Mouse (Mus musculus) urinary bladder, adult 18-20 months (tissue): ENCODE measurements around the gene Dnttip2.

Experiments used
- DNase-seq, 2 experiments: peaks; one replicate each; pipeline ENCODE4 v3.0.0; 2022; ENCODE audit warnings: low spot score in 2 of 2, mixed read lengths in 2 of 2

Gene Dnttip2

DNA sequence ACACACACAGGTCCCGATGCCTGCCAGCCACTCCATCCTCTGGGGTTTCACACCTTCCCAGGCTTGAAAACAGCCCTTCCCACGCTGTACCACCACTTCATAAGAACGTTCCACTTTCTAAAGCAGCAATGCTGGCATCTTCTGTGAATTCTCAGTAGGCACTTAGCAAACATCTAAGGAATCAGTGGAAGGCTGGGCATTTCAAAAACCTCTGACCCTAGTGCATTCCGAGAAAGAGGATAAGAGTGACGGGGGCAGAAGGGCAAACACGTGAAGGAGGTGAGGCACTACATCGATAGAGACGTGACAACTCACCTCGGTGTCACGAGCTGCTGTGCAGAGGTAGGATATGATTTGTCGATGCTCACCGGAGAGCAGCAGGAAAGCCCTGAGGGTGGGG is 56.3 kb downstream of the Dnttip2 start:
- DNase-seq: no peak

DNA sequence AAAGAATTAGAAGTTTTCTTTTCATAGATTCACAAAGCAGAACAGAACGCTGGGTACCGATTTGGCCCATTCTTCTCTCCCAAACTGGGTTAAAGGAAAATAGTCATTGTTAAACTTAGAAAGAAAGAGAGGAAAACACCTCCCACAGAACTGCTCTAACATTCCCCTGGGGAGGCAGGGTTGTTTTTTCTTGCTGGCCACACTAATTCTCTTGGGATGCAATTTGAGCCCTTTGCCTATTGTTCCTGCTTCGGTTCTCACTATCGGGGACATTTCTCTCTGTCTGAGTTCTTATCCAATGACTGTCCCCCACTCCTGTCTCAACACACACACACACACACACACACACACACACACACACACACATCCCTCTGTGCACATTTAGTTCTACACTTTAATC is 59.3 kb downstream of the Dnttip2 start:
- no peak for DNase-seq

DNA sequence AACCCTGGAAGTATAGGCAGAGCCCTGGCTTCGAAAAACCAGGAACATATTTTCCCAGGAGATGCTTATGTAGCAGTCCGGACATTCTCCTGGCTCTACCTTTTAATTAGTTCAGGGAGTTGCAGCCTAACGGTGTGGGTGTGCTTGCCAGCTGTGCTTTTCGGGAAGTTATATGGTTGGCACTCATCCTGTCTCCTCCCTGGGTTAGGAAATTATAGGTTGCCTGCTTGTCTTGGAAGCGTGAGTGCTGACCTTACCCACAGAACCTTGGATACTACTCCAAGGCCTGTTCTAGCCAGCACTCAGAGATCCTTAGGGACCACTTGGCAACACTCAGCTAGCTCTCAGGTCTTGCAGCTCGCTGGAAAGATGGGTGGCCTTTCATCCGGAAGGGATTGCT is 59.7 kb downstream of the Dnttip2 start:
- DNase-seq: no peak

GRCm38 (mm10) chr3:122334375-122334774 is 60.2 kb downstream of the Dnttip2 start:
- DNase-seq: no peak
